Mouse (Mus musculus) olfactory bulb, adult 2 months (tissue): ENCODE results near the gene Spats2. TPM values are rescaled to one million over a fixed set of nuclear protein-coding genes. Genes with fewer than 3 reads are reported as not detected.
A peak's percentile ranks its signal among the peaks of the same experiment; 100 is the strongest.

Experiments used
- H3K27ac ChIP-seq: fragments of 200-500 bp; 2 replicates; pipeline ENCODE4 v1.5.1; 2012; ENCODE audit warnings: low read depth, low read length; ENCODE audit not compliant: insufficient read depth
- H3K4me1 ChIP-seq: fragments of 200-500 bp; 2 replicates; pipeline ENCODE4 v1.6.1; 2012; ENCODE audit warnings: low read length; ENCODE audit not compliant: control insufficient read depth, insufficient read depth
- H3K4me3 ChIP-seq: fragments of 200-500 bp; 2 replicates; pipeline ENCODE4 v1.5.1; 2012; ENCODE audit warnings: mild to moderate bottlenecking, low read depth, low read length, moderate library complexity; ENCODE audit not compliant: insufficient read depth
- CTCF ChIP-seq: fragments of 200-500 bp; IDR thresholded peaks from 2 replicates; pipeline ENCODE4 v1.5.1; 2012; ENCODE audit warnings: low read depth, mild to moderate bottlenecking, low read length, moderate library complexity; ENCODE audit not compliant: insufficient read depth
- POLR2A ChIP-seq: fragments of 200-500 bp; IDR thresholded peaks from 2 replicates; pipeline ENCODE4 v1.6.1; 2012; ENCODE audit warnings: mild to moderate bottlenecking, low read depth, low read length, moderate library complexity; ENCODE audit not compliant: insufficient read depth
- WGBS: fragments of 180-500 bp; shearing (Covaris S2); methylation state at CpG from one replicate; pipeline ENCODE4 v1.1.7; 2018; 5-methylcytosine and 5-hydroxymethylcytosine counted together
- polyA plus RNA-seq: library from polyadenylated mRNA; stranded (reverse); fragments of >200 nt; gene quantifications from 2 replicates; pipeline ENCODE4 v1.2.4, GENCODE M21; 2012; ENCODE audit warnings: low replicate concordance; ENCODE audit not compliant: missing spikeins, insufficient read depth, insufficient read length

Gene Spats2
- polyA plus RNA-seq, 1 experiment, result not detected

DNA sequence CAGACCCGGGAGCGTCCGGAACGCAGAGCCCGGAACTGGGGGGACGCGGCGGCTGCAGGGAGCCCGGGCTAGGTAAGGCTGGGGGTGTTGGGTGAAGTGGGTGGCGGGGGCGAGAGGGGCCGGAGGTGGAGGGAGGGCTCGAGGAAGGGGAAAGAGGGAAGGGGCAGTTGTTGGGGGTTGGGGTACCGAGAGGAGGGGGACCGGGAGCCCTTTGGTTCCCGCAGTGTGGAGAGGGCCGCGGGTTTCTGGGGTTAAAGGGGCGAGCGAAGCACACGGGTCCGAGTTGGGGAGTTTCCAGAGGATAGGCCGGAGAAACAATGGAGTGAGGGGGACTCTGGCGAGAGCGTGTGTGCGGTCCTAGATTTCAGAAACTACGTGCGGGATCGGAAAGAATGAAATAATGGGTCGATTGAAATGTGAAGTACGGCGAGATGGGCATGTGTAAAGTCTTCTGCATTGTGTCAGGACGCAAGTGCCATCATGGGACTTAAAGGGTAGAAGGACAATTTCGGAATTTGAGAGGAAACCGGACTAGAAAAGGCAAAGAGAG is 1.2 kb downstream of the Spats2 start:
- H3K4me3 ChIP-seq, result peak overlapping the region; percentile 76
- WGBS, result under 1% methylated on average over 33 of the region's 35 CpGs
- H3K27ac ChIP-seq, result 0 out of 2 replicates have a peak overlapping the region, but pooled peaks have one; percentile 85
- peaks cover 18% of the 10 kb centered on the region for H3K4me1 ChIP-seq
- no peak for TF ChIP-seq CTCF
- no peak for TF ChIP-seq POLR2A

- TF ChIP-seq CTCF (no peak), POLR2A (no peak)
- WGBS, result 42% methylated on average over 6 of the region's 6 CpGs
- Histone ChIP-seq H3K4me1 (peaks cover 18% of the 10 kb centered on the region), H3K4me3 (no peak overlapping the region), H3K27ac (no peak overlapping the region)
These were observed 2.3 kb downstream of the Spats2 start for GRCm38 (mm10) chr15:99127851-99128522.

- Histone ChIP-seq H3K27ac (0 out of 2 replicates have a peak overlapping the region, but pooled peaks have one; percentile 28), H3K4me3 (no peak overlapping the region), H3K4me1 (peaks cover 24% of the 10 kb centered on the region)
- WGBS, result 36% methylated on average over 11 of the region's 11 CpGs
- TF ChIP-seq POLR2A (no peak), CTCF (no peak)
These were observed 3.7 kb downstream of the Spats2 start for GRCm38 (mm10) chr15:99129441-99129840.

- no peak for TF ChIP-seq POLR2A
- TF ChIP-seq CTCF, result no peak
- H3K4me3 ChIP-seq, result peak overlapping the region; percentile 21; the same call in 1 of the 2 replicates
- 54% methylated on average over 22 of the region's 22 CpGs for WGBS
- peaks cover 25% of the 10 kb centered on the region for H3K4me1 ChIP-seq
- no peak overlapping the region for H3K27ac ChIP-seq
These were observed 4.5 kb downstream of the Spats2 start for GRCm38 (mm10) chr15:99129956-99130910.

GRCm38 (mm10) chr15:99138389-99138788 is 12.7 kb downstream of the Spats2 start:
- Histone ChIP-seq H3K4me1 (peaks cover 16% of the 10 kb centered on the region), H3K4me3 (no peak overlapping the region), H3K27ac (no peak overlapping the region)
- 81% methylated on average over 5 of the region's 5 CpGs for WGBS
- TF ChIP-seq CTCF, result no peak
- TF ChIP-seq POLR2A, result no peak

GRCm38 (mm10) chr15:99139669-99140068 is 14.0 kb downstream of the Spats2 start:
- TF ChIP-seq POLR2A, result no peak
- peak; percentile 54; the same call in 1 of the 2 replicates for TF ChIP-seq CTCF
- H3K27ac ChIP-seq, result no peak overlapping the region
- WGBS, result 56% methylated on average over 6 of the region's 6 CpGs
- peaks cover 9% of the 10 kb centered on the region for H3K4me1 ChIP-seq
- no peak overlapping the region for H3K4me3 ChIP-seq

DNA sequence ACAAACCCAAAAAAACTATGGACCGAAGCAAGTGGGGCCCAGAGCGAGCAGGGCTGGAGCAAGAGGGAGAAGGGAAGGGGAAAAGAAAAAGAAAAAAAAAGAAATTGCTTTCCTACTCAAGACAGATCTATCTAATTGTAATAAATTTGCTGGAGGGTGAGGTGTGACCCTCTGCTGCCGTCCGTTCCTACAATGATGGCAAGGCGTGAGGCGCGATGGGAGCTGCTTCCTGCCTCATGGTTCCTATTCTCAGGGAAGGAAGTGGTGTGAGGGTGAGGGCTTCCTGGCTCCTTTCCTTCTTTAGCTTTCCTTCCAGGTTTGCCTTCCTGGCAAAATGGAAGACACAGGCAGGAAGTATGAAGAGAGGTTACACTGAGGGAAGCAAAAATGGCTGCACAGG is 24.8 kb downstream of the Spats2 start:
- Histone ChIP-seq H3K4me3 (no peak overlapping the region), H3K27ac (no peak overlapping the region), H3K4me1 (peaks cover 8% of the 10 kb centered on the region)
- 95% methylated on average over 7 of the region's 7 CpGs for WGBS
- TF ChIP-seq POLR2A, result no peak
- TF ChIP-seq CTCF, result no peak

- H3K27ac ChIP-seq, result no peak overlapping the region
- H3K4me3 ChIP-seq, result no peak overlapping the region
- WGBS, result 72% methylated on average over 8 of the region's 8 CpGs
- TF ChIP-seq CTCF, result no peak
- no peak for TF ChIP-seq POLR2A
- peaks cover 8% of the 10 kb centered on the region for H3K4me1 ChIP-seq
These were observed 25.6 kb downstream of the Spats2 start for GRCm38 (mm10) chr15:99151324-99151723.
